Mouse (Mus musculus): ENCODE results near the gene Mgl2.

DNA sequence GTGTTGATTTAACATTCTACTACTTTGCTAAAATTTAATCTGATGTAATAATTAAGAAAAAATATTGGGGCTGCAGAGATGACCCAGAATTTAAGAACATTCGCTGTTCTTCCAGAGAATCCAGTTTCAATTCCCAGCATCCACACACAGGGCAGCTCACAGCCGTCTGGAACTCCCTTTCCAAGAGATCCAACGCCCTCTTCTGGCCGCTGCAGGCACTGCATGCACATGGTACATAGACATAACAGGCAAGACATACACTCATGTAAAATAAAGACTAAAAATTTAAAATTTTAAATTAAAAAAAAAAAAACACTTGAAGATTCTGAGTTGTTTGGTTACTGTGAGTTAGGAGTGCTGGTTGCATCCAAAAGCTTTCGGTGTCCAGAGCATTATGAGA is 42.2 kb downstream of the Mgl2 start:
- TF ChIP-seq CTCF (conservative IDR thresholded peaks at IDR 0.05; ENCODE audit: low read length) (peak; percentile 72), NANOG (IDR thresholded peaks at IDR 0.05; ENCODE audit: borderline replicate concordance, low read length) (no peak)
